Mouse (Mus musculus) limb, embryonic 11.5 days (tissue): ENCODE results near the gene Cadps. TPM values are rescaled to one million over a fixed set of nuclear protein-coding genes. Genes with fewer than 3 reads are reported as not detected.

Experiments
- ATAC-seq: fragments of 200-750 bp; cut with Nextera tagmentation; 2 replicates; pipeline ENCODE4 v1.8.0; 2017; ENCODE audit warnings: low read depth; ENCODE audit not compliant: insufficient number of reproducible peaks, low FRiP score, low TSS enrichment
- DNase-seq: peaks from one replicate; pipeline ENCODE4 v3.0.0-alpha.2; 2015; ENCODE audit warnings: low spot score
- H3K27ac ChIP-seq: fragments of 300-500 bp; sonication (generic); replicated peaks from 2 replicates; pipeline ENCODE4 v1.5.1; 2014; ENCODE audit warnings: low read depth, mild to moderate bottlenecking, low read length
- H3K27me3 ChIP-seq: fragments of 300-500 bp; sonication (generic); 2 replicates; pipeline ENCODE4 v1.6.1; 2014; ENCODE audit warnings: mild to moderate bottlenecking, low read length, mixed read lengths; ENCODE audit not compliant: control insufficient read depth, insufficient read depth
- H3K36me3 ChIP-seq: fragments of 300-500 bp; sonication (generic); 2 replicates; pipeline ENCODE4 v1.6.1; 2014; ENCODE audit warnings: mild to moderate bottlenecking, low read length, moderate library complexity, mixed read lengths; ENCODE audit not compliant: control insufficient read depth, insufficient read depth
- H3K4me1 ChIP-seq: fragments of 300-500 bp; sonication (generic); 2 replicates; pipeline ENCODE4 v1.6.1; 2014; ENCODE audit warnings: low read length, mixed read lengths; ENCODE audit not compliant: control insufficient read depth, insufficient read depth
- H3K4me2 ChIP-seq: fragments of 300-500 bp; sonication (generic); 2 replicates; pipeline ENCODE4 v1.6.1; 2014; ENCODE audit warnings: low read depth, mild to moderate bottlenecking, moderate library complexity; ENCODE audit not compliant: severe bottlenecking
- H3K4me3 ChIP-seq: fragments of 300-500 bp; sonication (generic); 2 replicates; pipeline ENCODE4 v1.5.1; 2014; ENCODE audit warnings: low read depth, low read length
- H3K9ac ChIP-seq: fragments of 300-500 bp; sonication (generic); 2 replicates; pipeline ENCODE4 v1.6.1; 2014; ENCODE audit warnings: mild to moderate bottlenecking, low read length
- H3K9me3 ChIP-seq: fragments of 300-500 bp; sonication (generic); 2 replicates; pipeline ENCODE4 v1.6.1; 2016; ENCODE audit warnings: low read length; ENCODE audit not compliant: control insufficient read depth
- WGBS: fragments of 180-500 bp; shearing (Covaris S2); extraction: QIAGEN DNeasy Blood & Tissue Kit; methylation state at CpG from one replicate; pipeline ENCODE4 v1.1.7; 2014; 5-methylcytosine and 5-hydroxymethylcytosine counted together
- polyA plus RNA-seq: library from polyadenylated mRNA; unstranded; fragments of >200 nt; fragmentation: Nextera tagmentation; extraction: Ambion mirVana; gene quantifications from 2 replicates; pipeline ENCODE4 v1.2.1, GENCODE M21; 2014

The Cadps gene
- polyA plus RNA-seq, 1 experiment from 2014 or later = 0.36 TPM

GRCm38 (mm10) chr14:12377289-12377688, 445.6 kb downstream of the Cadps start:
- no peaks in the 10 kb centered on the region for H3K9me3 ChIP-seq
- H3K27ac ChIP-seq = no peak overlapping the region
- DNase-seq (no peak), ATAC-seq (no peak)
- H3K36me3 ChIP-seq = no peaks in the 10 kb centered on the region
- H3K9ac ChIP-seq = no peak overlapping the region
- WGBS = 91% methylated on average over 2 of the region's 2 CpGs
- no peak overlapping the region for H3K4me2 ChIP-seq
- no peaks in the 10 kb centered on the region for H3K4me1 ChIP-seq
- H3K4me3 ChIP-seq = no peak overlapping the region
- H3K27me3 ChIP-seq = no peaks in the 10 kb centered on the region

- WGBS = 63% methylated on average over 2 of the region's 2 CpGs
Measured at GRCm38 (mm10) chr14:12375451-12375850, 447.4 kb downstream of the Cadps start.

GRCm38 (mm10) chr14:12350271-12350916, 472.5 kb downstream of the Cadps start:
- Histone ChIP-seq H3K27me3 (peaks cover 63% of the 10 kb centered on the region), H3K27ac (no peak overlapping the region), H3K9me3 (no peaks in the 10 kb centered on the region), H3K4me3 (no peak overlapping the region), H3K36me3 (no peaks in the 10 kb centered on the region), H3K4me2 (no peak overlapping the region), H3K9ac (no peak overlapping the region), H3K4me1 (0 out of 2 replicates have a peak, but pooled peaks cover under 1% of the 10 kb centered on the region)
- ATAC-seq (no peak), DNase-seq (peak; percentile 33)
- WGBS = 4% methylated on average over 16 of the region's 16 CpGs

More at GRCm38 (mm10) chr14:12375451-12375850, 447.4 kb downstream of the Cadps start:
- H3K27ac ChIP-seq = no peak overlapping the region
- no peaks in the 10 kb centered on the region for H3K4me1 ChIP-seq
- no peak overlapping the region for H3K9ac ChIP-seq
- H3K27me3 ChIP-seq = no peaks in the 10 kb centered on the region
- H3K9me3 ChIP-seq = no peaks in the 10 kb centered on the region
- no peak overlapping the region for H3K4me2 ChIP-seq
- DNase-seq (no peak), ATAC-seq (no peak)
- no peaks in the 10 kb centered on the region for H3K36me3 ChIP-seq
- no peak overlapping the region for H3K4me3 ChIP-seq

- no peaks in the 10 kb centered on the region for H3K9me3 ChIP-seq
- H3K9ac ChIP-seq = no peak overlapping the region
- H3K4me3 ChIP-seq = no peak overlapping the region
- no peak overlapping the region for H3K27ac ChIP-seq
- H3K4me2 ChIP-seq = no peak overlapping the region
- 0 out of 2 replicates have a peak, but pooled peaks have one; percentile 49 for ATAC-seq
- WGBS = 4% methylated on average over 15 of the region's 15 CpGs
- DNase-seq = peak; percentile 50
- H3K4me1 ChIP-seq = peaks cover 8% of the 10 kb centered on the region; the same call in 1 of the 2 replicates
- H3K36me3 ChIP-seq = no peaks in the 10 kb centered on the region
- H3K27me3 ChIP-seq = peaks cover 72% of the 10 kb centered on the region
Measured at GRCm38 (mm10) chr14:12349334-12350090, 473.4 kb downstream of the Cadps start.

GRCm38 (mm10) chr14:12348089-12348488, 474.8 kb downstream of the Cadps start, which contains the start of gene Fezf2:
Fezf2 (minus strand) TSS chr14:12348189.
- WGBS = 2% methylated on average over 2 of the region's 2 CpGs
- Histone ChIP-seq H3K36me3 (no peaks in the 10 kb centered on the region), H3K4me1 (peaks cover 11% of the 10 kb centered on the region; the same call in 1 of the 2 replicates), H3K4me2 (no peak within 1 kb of the TSS), H3K4me3 (no peak within 1 kb of the TSS), H3K27ac (no peak within 1 kb of the TSS), H3K9ac (no peak within 1 kb of the TSS), H3K9me3 (no peaks in the 10 kb centered on the region), H3K27me3 (peaks cover 86% of the 10 kb centered on the region)
- ATAC-seq (no peak), DNase-seq (no peak)

- Histone ChIP-seq H3K27ac (no peak overlapping the region), H3K4me3 (no peak overlapping the region), H3K27me3 (peaks cover 85% of the 10 kb centered on the region), H3K9me3 (no peaks in the 10 kb centered on the region), H3K4me2 (no peak overlapping the region), H3K9ac (no peak overlapping the region), H3K4me1 (peaks cover 11% of the 10 kb centered on the region; the same call in 1 of the 2 replicates), H3K36me3 (no peaks in the 10 kb centered on the region)
- ATAC-seq (no peak), DNase-seq (peak; percentile 50)
- WGBS = 2% methylated on average over 26 of the region's 26 CpGs
Measured at GRCm38 (mm10) chr14:12346865-12347600, 475.8 kb downstream of the Cadps start.

GRCm38 (mm10) chr14:12346011-12346864, 476.6 kb downstream of the Cadps start:
- Histone ChIP-seq H3K4me1 (peaks cover 14% of the 10 kb centered on the region; the same call in 1 of the 2 replicates), H3K27ac (no peak overlapping the region), H3K4me3 (no peak overlapping the region), H3K4me2 (0 out of 2 replicates have a peak overlapping the region, but pooled peaks have one; percentile 4), H3K27me3 (peaks cover 87% of the 10 kb centered on the region), H3K36me3 (no peaks in the 10 kb centered on the region), H3K9ac (no peak overlapping the region), H3K9me3 (no peaks in the 10 kb centered on the region)
- DNase-seq (peak; percentile 66), ATAC-seq (no peak)
- under 1% methylated on average over 50 of the region's 50 CpGs for WGBS
